Mouse (Mus musculus) forelimb bud, embryonic 11.5 days (tissue): ENCODE measurements around the gene Hspb6.

Source experiments
- DNase-seq: peaks from one replicate; pipeline ENCODE4 v3.0.0-alpha.2; 2012; ENCODE audit warnings: low read depth, low spot score

Hspb6 gene

DNA sequence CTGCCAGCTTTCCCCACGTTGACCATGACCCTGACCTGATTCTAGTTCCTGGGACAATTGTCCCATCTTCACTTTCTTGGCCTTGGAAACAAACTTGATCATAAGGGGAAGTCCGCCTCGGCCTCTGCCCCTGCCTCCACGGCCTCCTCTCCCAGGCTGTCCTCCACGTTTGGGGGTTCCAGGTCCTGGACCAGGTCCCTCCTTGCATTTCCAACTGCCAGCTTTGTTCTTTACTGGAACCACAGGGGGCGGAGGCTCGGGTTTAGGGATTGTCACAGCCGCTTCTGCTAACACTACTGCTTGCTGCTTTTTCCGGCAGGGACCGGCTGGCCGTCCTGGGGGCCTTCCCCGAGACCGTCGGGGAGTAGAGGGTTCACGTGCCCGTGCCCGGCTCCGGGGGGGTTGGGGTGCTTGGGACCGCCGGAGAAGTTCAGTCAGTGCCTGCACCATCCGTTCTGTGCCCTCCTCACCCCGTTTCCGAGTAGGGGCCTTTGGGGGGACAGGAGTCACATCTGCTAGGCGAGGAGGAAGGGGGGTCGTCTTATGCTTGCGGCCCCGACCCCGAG is 34.6 kb downstream of the Hspb6 start:
- no peak for DNase-seq

DNA sequence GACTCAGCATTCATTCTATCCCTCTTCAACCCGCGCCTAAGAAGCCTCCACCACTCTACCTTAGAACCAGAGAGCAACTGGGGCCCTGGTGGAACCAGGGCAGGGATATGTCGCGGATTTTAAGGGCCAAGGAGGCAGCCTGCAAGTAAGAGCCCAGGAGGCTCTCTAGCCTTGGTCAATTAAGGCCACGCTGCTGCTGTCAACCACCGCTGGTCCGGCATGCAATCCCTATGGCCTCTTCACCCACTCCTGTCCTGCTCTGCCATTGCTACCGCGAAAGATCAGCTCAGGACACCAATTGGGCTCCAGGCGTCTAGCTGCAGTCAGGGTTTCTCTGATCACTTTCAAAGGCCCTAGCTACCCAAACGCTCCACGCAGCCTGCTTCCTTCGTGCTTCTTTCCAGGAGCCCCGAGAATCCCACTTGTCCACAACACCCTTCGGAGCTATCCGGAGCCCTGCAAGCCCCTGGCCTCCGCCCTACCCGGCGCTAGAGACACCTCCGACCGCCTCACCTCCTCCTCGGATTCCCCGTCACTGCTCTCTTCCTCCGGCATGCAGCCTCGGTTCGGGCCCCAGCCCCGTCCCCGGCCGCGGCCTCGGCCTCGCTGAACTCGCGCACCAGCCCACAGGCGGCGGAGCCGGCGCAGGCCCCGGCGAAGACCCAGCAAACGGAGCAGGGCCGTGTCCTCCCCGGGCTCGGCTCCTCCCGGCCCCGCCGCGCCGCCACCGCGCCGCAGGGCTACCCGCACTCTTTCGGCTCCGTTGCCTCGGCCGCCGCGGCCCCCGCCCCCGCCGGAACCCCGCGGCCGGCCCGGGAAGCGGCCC is 36.1 kb downstream of the Hspb6 start:
- DNase-seq, result peak; percentile 2

DNA sequence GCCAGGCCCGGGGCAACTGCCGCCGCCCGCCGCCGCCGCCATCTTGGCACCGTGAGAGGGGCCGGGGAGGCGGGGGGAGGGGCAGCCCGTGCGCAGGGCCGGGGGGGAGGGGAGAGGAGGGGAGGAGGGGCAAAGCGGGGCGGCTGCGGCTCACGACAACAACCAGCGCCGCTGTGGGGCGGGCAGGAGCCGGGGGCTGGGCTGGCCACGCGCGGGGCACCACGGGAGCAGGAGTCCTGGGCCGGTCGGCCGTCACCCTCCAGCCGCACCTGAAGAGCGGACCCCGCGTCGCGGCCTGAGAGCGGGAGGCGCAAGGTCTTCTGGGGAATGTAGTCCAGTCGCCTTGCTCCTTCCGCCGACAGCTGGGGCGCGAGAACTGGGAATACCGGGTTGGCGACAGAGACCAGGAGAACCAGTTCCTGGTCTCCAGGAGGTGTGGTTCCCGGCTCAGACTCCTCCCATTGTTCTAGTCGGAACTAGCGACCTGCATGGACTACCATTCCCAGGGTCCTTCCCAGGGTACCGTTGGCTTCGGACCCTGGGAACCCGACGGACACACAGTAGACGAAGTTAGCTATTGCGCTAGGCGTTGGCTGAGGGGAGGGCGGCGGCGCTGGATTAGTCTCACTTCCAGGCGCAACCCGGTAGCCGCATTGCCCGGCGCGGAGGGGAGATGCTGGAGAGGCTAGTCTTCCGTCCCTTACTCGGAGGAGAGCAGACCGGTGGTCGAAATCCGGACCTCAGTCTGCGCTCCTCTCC is 36.9 kb downstream of the Hspb6 start, which contains the start of gene Kmt2b:
TSS of gene Kmt2b (minus strand) at position 51 of the 759 bp plus-strand sequence.
- peak; percentile 98 for DNase-seq

DNA sequence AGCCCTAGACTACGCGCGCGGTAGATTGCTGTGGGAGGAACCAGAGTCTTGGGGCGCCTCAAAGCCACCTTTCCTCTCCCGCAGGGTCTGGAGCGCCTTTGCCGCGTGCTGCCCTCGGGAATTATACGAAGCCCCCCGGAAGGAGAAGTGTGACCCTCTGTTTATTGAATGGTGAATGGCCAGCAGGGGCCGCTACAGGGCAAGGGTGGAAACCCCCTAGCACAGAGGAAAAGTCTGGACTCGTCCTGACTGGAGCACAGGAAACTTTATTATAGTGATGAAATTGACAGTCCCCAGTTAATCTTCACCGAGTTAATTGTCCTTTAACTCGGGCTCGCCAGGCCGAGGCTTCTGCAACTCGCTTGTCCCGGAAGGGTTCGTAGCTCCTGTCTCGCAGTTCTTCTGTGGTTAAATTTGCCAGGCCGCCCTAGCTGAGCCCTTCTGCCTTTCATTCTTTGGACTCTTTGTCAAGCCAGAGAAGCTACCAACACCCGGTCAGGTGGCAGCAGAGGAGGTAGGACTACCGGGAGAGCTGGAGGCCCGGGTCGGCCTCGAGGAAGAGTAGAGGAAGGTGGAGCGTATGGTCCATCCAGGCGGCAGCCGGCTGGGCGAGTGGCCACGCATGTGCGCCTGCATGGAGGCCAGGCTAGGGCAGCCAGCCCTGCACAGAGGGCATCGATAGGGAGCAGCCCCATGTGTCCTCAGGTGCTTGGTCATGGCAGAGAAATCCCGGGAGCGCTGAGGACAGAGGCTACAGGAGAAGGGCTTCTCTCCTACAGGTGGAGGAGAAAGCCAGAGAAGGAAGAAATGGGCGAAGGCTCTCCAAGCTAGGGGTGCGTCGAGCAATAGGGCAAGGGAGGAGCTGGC is 37.7 kb downstream of the Hspb6 start:
- peak; percentile 85 for DNase-seq

DNA sequence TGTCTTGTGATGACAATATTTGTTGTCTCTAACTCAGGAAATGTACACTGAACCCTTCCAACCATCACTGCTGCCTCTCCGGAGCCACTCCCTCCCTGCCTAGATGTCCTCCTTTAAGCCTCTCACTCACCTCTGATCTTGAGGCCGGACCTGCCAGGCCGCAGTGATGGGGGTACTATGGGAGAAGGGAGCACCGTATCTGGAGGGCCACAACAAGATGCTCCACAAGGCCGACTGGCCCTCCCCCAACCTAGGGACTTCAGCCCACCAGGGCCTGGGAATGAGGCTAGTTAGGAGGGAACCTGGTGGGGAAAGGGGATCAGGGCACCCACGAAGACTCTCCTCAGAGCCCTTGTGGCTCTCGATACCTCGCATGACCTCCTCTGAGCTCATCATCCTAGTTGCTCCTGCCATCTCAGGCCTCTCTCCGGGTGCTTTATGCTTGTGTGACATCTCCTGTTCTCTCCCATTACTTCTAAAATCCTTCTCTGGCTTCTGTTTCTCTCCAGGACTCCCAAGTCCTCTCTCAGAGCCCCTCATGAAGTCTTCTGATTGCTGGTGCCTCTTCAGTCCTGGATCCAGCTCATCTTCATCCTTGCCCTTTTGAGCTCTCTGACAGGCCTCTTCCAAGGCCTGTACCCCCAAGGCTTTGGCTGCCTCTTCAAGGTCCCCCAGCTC is 39.1 kb downstream of the Hspb6 start:
- no peak for DNase-seq

DNA sequence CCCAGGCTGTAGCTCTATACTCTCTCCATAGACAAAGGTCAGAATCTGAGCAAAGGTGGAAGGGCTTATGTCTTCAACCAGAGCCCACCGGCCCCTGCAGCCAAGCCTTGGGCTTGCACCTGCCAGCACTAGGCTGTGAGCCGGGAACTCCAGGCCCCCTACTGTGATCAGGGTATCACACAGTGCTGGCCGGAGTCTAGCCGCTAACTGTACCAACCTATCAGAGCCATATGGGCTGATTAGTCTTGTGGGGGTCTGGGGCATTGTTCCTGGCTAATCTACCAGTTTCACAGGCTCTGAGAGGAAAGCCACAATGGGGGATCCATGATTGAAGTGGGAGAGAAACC is 39.6 kb downstream of the Hspb6 start:
- no peak for DNase-seq

DNA sequence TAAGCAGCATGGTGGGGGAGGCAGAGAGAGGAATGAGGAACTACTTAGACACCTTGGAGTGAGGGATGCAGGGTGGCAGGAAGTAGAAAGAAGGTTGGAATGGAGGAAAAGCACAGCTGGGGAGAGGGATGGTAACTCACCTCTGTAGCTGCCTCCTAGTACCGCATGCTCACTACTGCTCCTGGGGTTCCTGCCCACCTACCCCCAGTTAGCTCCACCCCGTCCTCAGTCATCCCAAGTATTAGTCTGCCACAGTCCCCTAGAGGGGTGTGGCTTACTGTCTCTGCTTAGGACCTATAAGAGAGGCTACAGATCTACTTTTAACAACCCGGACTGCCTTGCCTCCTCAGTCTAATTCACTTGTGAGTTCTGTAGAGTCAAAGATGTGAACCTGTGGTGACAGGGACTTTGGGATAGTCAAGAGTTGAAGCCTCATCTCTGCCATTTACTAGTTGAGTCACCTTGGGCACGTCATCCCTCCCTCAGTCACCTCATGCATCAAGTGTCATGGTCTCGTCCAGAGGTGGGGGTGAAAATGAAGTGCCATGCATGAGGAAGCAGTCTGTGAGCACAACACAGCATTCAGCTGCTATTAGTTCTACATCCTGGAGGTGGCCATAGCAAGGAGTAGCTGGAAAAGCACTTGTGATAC is 40.9 kb downstream of the Hspb6 start:
- no peak for DNase-seq

DNA sequence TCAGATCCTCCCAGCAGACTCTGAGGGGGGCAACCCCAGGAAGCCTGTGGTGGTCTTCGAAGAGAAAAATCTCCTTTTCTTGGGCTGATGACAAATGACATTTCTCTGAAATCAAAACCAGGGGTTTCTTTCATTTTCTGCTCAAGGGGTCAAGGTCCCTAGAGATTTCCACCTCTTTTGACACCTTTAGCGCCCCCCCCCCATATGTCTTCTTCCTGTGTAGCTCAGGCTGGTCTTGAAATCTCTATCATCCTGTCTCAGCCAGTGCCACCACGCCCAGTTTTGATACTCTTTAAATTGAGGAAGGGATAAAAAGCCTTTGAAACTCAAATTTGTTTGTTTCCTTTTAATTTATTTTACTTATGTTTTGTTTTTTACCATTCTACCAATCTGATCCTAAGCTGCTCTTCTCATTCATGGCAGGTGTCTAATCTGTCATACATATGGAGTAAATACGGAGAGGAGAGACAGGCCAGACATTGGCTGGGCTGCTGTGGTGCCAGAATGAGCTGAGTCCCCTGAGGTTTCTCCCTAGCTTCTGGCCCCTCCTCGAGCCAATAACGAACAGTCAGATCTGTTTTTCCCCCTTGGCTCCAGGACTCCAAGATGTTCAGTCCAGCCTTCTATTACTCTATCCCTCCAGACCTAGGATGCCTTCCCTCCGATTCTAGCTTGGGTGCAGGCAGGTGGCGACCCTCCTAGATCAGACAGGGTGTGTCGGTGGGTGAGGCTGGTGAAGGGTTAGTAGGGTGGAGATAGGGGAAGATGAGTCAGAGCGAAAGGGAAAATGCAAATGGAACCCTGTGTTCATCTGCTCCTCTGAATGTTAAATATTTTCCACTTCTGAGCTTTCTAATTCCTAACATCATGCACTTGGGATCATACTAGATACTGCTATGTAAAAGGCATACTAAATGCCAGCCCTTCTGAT is 41.9 kb downstream of the Hspb6 start:
- DNase-seq, result no peak

DNA sequence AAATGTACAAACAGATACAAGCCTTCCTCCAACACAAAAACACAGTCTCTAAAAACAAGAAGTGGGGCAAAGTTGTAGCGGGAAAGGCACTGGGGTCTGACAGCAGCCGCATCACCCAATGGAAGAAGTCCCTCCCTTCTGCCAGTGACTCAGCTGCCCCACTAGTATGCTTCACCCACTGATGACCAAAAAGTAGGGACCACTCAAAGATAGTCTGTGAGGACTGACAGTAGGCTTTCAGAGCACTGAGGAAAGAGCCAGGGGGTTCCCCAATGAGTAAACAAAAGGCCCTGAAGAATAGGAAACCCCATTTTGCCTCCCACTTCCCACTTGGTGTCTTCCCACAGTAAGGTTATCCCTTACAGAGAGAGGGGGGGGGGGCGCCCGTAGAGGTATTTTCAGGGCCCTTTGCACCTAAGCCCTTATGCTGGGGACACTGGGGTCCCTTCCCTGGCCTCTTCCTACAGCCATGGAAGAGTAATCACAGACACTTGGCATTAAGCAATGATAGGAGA is 42.6 kb downstream of the Hspb6 start:
- DNase-seq, result no peak

DNA sequence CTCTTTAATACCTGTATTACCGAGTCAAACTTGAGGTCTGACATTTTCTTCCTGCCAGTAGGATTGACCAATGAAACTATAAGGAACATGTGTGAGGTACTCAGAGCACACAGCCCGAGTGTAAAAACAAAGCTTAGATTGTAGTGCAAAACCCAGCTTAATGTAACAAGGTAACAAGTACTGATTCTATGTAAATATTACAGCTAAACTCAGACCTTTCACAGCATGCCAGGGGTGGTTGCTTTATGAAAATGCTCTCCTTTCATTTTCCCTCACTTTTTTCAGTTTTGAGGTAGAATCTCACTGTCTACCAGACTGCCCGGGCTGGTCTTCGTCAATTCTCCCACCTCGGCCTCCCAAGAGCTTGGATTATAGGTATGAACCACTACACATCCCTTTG is 44.1 kb downstream of the Hspb6 start:
- DNase-seq, result no peak

DNA sequence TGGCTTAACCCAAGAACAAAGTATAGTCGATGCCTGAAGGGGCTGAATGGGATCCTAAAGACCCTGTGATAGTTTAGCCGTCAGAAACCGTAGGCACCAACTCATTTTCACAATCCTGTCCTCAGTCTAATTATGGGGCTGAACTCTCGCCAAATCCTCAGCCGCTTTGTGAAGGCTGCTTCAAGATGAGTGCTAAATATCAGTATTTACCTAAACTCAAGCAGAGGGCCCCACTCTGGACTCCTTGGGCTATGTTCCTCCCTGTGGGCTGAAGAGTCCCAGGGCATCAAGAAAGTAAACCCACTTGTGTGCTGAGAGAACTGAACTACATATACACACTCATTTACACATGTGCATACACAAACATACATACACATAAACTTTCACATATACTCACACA is 44.8 kb downstream of the Hspb6 start:
- DNase-seq, result no peak

DNA sequence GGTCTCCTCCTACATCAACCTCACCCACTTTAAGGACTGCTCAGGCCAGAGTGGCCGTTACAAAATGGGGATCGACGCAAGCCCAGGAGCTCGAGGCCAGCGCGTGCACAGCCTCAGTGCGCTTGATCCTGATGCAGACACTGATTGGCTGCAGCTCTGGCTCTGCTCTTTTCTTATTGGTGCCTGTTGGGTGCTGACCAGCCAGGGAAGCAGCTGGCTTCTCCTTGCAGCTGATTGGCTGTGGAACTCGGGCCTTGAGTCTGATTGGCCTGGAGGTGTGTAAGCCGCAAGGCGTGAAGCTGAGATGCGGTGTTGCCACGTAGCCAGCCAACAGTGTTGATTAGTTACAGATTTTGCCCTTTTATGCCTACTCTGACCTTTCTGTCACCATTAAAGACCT is 46.8 kb downstream of the Hspb6 start, which contains the start of gene Zbtb32:
TSS of gene Zbtb32 (minus strand) at position 124 of the 400 bp plus-strand sequence.
- DNase-seq, result no peak

DNA sequence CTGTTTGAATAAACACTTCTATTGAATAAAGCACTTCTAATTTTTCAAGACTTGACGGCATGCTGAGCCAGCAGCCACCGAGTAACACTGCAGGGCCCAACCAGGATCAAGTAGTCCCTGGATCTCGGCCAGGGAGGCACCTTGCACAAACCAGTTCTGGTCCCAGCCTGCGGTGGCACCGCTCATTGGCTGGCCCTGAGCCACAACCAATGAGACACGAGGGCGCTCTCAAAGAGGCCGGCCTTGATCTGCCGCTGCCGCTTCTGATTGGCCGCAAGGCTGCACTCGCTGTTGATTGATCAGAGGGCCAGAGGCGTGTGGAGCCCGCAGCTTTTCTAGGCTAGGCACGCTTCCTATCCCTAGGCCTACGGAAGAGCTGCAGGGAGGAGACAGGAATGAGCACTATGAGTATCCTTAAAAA is 48.0 kb downstream of the Hspb6 start:
- DNase-seq, result peak; percentile 74

DNA sequence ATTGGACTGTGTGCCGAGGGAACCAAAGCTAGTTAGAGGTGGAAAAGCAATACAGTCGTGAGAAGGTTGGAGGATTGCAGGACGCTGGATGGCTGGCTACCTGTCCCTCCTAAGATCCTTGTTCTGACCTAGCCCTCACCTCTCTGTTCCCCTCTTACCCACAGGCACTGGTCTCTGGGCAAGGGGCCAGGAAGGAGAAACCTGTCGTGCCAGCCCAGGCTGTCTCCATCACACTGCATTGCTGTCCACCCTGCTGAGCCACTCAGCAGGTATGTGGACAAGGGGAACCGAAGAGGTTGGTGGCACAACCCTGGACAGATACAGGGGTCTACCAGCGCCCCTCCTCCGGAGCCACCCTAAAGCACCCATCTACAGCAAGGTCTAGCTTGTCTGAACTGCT is 48.7 kb downstream of the Hspb6 start:
- DNase-seq, result no peak

DNA sequence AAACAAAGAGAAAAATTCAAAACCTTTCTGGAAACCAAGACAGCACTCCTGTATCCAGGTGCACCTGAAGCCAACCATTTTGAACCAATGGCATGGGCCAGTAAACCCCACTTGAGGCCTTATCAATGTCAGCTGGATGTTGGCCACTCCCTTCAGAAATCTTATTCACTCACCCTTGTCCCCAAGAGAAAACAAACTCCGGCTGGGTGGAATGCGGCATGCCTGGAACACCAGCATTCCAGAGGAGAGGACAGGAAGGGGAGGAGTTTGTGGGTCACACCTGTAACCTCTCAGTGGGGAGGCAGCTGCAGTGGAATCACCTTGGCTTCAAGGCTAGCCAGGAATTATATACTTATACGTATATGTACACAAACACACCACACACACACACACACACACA is 50.6 kb downstream of the Hspb6 start:
- DNase-seq, result peak; percentile 46

DNA sequence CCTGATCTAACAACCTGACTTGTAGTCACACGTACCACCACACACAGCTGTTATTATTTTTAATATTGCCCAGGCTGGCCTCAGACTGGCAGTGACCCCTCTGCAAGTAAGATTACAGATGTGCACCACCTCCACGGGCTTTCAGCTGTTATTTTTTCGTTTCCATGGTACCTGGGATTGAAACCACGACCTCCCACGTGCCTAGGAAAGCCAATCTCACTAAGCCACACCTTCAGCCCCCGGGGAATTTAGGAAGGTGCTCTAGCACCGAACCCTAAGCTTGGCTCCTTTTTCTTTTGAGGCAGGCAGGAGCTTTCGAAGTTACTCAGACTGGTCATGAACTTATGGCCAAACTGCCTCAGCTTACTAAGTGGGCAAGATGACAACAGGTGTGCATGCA is 52.4 kb downstream of the Hspb6 start:
- no peak for DNase-seq

DNA sequence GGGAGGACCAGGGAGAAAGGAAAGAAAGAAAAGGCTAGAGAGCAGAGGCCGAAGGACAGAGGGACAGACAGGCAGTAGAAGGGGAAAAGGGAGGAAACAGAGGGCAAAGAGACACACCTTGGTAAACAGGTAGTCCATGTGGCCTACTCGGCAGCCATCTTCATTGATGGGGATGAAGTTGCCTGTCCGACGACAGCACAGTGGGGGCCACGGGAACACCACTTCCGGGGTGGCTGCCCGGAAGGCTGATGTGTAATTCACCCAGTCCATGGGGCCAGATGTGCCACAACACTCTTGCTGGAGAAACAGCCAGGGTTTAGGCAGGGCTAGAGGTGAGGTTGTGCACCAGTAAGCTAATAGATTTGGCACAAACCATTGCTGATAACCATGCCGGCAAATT is 53.0 kb downstream of the Hspb6 start:
- DNase-seq, result no peak
